Mouse (Mus musculus): ENCODE results near the gene Mdfic. TPM values are rescaled to one million over a fixed set of nuclear protein-coding genes. Genes with fewer than 3 reads are reported as not detected.

The Mdfic gene
- polyA plus RNA-seq, 2 experiments = 0.98 to 1.9 TPM

- H3K36me3 ChIP-seq (replicated peaks; ENCODE audit: control insufficient read depth, insufficient read depth, low read depth) = no peaks in the 10 kb centered on the region
- peaks cover 5% of the 10 kb centered on the region for H3K27me3 ChIP-seq (ENCODE audit: control insufficient read depth, insufficient read depth, low read length)
- no peak overlapping the region for H3K4me2 ChIP-seq (ENCODE audit: low read depth)
- H3K27ac ChIP-seq = no peak overlapping the region
- 71% methylated on average over 4 of the region's 4 CpGs for WGBS (ENCODE audit: insufficient replicate concordance)
- H3K9me3 ChIP-seq (ENCODE audit: control insufficient read depth, low read length) = no peaks in the 10 kb centered on the region
- ATAC-seq (ENCODE audit: insufficient read depth) (no peak), DNase-seq (ENCODE audit: low read depth in 3 of 3, low spot score in 3 of 3) (no peak)
- TF ChIP-seq CTCF (IDR thresholded peaks at IDR 0.05; ENCODE audit: low read depth) = no peak
- no peak for TF ChIP-seq EP300 (IDR thresholded peaks at IDR 0.05; ENCODE audit: low read depth)
- no peak overlapping the region for H3K4me3 ChIP-seq (ENCODE audit: insufficient read depth in 1 of 2, low read depth in 2 of 2, low read length in 2 of 2)
- H3K4me1 ChIP-seq (replicated peaks; ENCODE audit: control insufficient read depth in 2 of 2, insufficient read depth in 2 of 2, low read length in 1 of 2) = peaks cover 0 to 2% of the 10 kb centered on the region in 2 experiments; a peak in 1 of 4 replicates
- no peak overlapping the region for H3K9ac ChIP-seq (replicated peaks)
These were observed 3.8 kb downstream of the Mdfic start for GRCm38 (mm10) chr6:15724304-15724703.

GRCm38 (mm10) chr6:15726422-15726821 is 6.0 kb downstream of the Mdfic start:
- WGBS (ENCODE audit: insufficient replicate concordance) = 38% methylated on average over 6 of the region's 6 CpGs
- H3K4me1 ChIP-seq (replicated peaks; ENCODE audit: control insufficient read depth in 2 of 2, insufficient read depth in 2 of 2, low read length in 1 of 2) = peaks cover 0 to 3% of the 10 kb centered on the region in 2 experiments; a peak in 1 of 4 replicates

GRCm38 (mm10) chr6:15727681-15728410 is 7.4 kb downstream of the Mdfic start:
- no peaks in the 10 kb centered on the region for H3K36me3 ChIP-seq (replicated peaks; ENCODE audit: control insufficient read depth, insufficient read depth, low read depth)
- no peak overlapping the region for H3K4me2 ChIP-seq (ENCODE audit: low read depth)
- 42% methylated on average over 4 of the region's 4 CpGs for WGBS (ENCODE audit: insufficient replicate concordance)
- ATAC-seq (ENCODE audit: insufficient read depth) (no peak), DNase-seq (ENCODE audit: low read depth in 3 of 3, low spot score in 3 of 3) (no peak)
- peaks cover 0 to 3% of the 10 kb centered on the region in 2 experiments; a peak in 1 of 4 replicates for H3K4me1 ChIP-seq (replicated peaks; ENCODE audit: control insufficient read depth in 2 of 2, insufficient read depth in 2 of 2, low read length in 1 of 2)
- no peaks in the 10 kb centered on the region for H3K27me3 ChIP-seq (ENCODE audit: control insufficient read depth, insufficient read depth, low read length)
- H3K9ac ChIP-seq (replicated peaks) = no peak overlapping the region
- H3K27ac ChIP-seq = no peak overlapping the region
- H3K4me3 ChIP-seq (ENCODE audit: insufficient read depth in 1 of 2, low read depth in 2 of 2, low read length in 2 of 2) = no peak overlapping the region
- H3K9me3 ChIP-seq (ENCODE audit: control insufficient read depth, low read length) = no peaks in the 10 kb centered on the region
- no peak for TF ChIP-seq EP300 (IDR thresholded peaks at IDR 0.05; ENCODE audit: low read depth)
- TF ChIP-seq CTCF (IDR thresholded peaks at IDR 0.05; ENCODE audit: low read depth) = no peak

More at GRCm38 (mm10) chr6:15726422-15726821, 6.0 kb downstream of the Mdfic start:
- H3K9ac ChIP-seq (replicated peaks) = no peak overlapping the region
- DNase-seq (ENCODE audit: low read depth in 3 of 3, low spot score in 3 of 3) (no peak), ATAC-seq (ENCODE audit: insufficient read depth) (no peak)
- no peak overlapping the region for H3K4me2 ChIP-seq (ENCODE audit: low read depth)
- H3K9me3 ChIP-seq (ENCODE audit: control insufficient read depth, low read length) = no peaks in the 10 kb centered on the region
- H3K27me3 ChIP-seq (ENCODE audit: control insufficient read depth, insufficient read depth, low read length) = no peaks in the 10 kb centered on the region
- no peak overlapping the region for H3K4me3 ChIP-seq (ENCODE audit: insufficient read depth in 1 of 2, low read depth in 2 of 2, low read length in 2 of 2)
- TF ChIP-seq EP300 (IDR thresholded peaks at IDR 0.05; ENCODE audit: low read depth) (no peak), CTCF (IDR thresholded peaks at IDR 0.05; ENCODE audit: low read depth) (no peak)
- no peaks in the 10 kb centered on the region for H3K36me3 ChIP-seq (replicated peaks; ENCODE audit: control insufficient read depth, insufficient read depth, low read depth)
- H3K27ac ChIP-seq = no peak overlapping the region

DNA sequence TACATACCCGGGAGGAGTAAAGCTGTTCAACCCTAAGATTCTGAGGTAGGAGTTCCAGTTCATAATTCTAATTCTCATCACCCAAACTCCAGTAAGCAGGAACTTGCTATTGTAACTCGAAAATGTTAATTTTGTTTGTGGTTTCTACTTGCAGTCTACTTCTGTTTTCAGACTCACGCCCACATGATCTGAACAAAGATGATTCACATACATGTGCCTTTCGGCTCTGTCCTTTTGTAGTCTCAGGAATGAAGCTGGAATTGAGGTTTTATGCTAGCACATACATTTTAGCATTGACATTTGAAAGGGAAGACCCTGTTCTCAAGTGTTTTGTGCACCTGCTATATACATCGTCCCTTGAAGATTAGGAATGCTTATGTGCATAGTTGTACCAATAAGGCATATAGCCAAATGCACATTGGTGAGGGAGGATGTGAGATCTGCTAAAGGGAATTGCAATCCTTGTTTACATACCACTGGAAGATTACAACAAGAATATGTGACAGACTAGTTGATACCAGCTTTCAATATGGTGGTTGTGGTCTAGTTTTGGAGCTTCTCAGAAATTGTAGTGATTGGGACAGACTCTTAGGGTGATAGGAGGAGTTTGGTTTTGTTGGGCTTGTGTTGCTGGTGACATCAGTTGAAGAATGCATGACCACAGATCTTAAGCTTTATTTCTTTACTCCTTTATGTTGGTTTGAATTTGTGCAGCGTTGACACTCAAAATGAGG is 8.6 kb downstream of the Mdfic start:
- Histone ChIP-seq H3K27me3 (ENCODE audit: control insufficient read depth, insufficient read depth, low read length) (no peaks in the 10 kb centered on the region), H3K4me1 (replicated peaks; ENCODE audit: control insufficient read depth in 2 of 2, insufficient read depth in 2 of 2, low read length in 1 of 2) (peaks cover 0 to 3% of the 10 kb centered on the region in 2 experiments; a peak in 1 of 4 replicates), H3K27ac (no peak overlapping the region), H3K36me3 (replicated peaks; ENCODE audit: control insufficient read depth, insufficient read depth, low read depth) (no peaks in the 10 kb centered on the region), H3K4me2 (ENCODE audit: low read depth) (no peak overlapping the region), H3K9ac (replicated peaks) (no peak overlapping the region), H3K4me3 (ENCODE audit: insufficient read depth in 1 of 2, low read depth in 2 of 2, low read length in 2 of 2) (no peak overlapping the region), H3K9me3 (ENCODE audit: control insufficient read depth, low read length) (no peaks in the 10 kb centered on the region)
- TF ChIP-seq EP300 (IDR thresholded peaks at IDR 0.05; ENCODE audit: low read depth) = no peak
- TF ChIP-seq CTCF (IDR thresholded peaks at IDR 0.05; ENCODE audit: low read depth) = no peak
- 50% methylated on average over 6 of the region's 6 CpGs for WGBS (ENCODE audit: insufficient replicate concordance)
- DNase-seq (ENCODE audit: low read depth in 3 of 3, low spot score in 3 of 3) (no peak), ATAC-seq (ENCODE audit: insufficient read depth) (no peak)

DNA sequence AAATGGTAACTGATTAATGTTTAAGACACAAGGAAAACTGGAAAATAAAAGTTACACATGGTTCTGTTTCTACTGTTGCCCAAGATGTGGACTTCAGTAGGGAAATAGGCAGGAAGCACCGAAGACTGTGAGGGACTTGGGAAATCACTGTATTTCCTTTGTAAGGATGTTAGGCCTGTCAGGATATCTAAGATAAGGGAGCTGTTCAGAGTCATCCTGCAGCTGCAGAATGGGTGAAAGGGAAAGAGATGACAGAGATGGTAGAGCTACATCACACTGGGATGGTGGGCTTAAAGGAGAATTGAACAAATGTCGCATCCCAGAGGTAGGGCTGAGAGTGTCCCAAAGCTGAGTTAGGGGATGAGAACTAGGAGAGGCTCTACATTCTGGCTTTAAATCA is 9.8 kb downstream of the Mdfic start:
- H3K4me3 ChIP-seq (ENCODE audit: insufficient read depth in 1 of 2, low read depth in 2 of 2, low read length in 2 of 2) = no peak overlapping the region
- ATAC-seq (ENCODE audit: insufficient read depth) = no peak
- DNase-seq (ENCODE audit: low read depth in 3 of 3, low spot score in 3 of 3) = no peak
- no peak overlapping the region for H3K9ac ChIP-seq (replicated peaks)
- peaks cover 0 to 3% of the 10 kb centered on the region in 2 experiments; a peak in 1 of 4 replicates for H3K4me1 ChIP-seq (replicated peaks; ENCODE audit: control insufficient read depth in 2 of 2, insufficient read depth in 2 of 2, low read length in 1 of 2)
- H3K9me3 ChIP-seq (ENCODE audit: control insufficient read depth, low read length) = no peaks in the 10 kb centered on the region
- no peaks in the 10 kb centered on the region for H3K27me3 ChIP-seq (ENCODE audit: control insufficient read depth, insufficient read depth, low read length)
- H3K4me2 ChIP-seq (ENCODE audit: low read depth) = no peak overlapping the region
- no peaks in the 10 kb centered on the region for H3K36me3 ChIP-seq (replicated peaks; ENCODE audit: control insufficient read depth, insufficient read depth, low read depth)
- TF ChIP-seq CTCF (IDR thresholded peaks at IDR 0.05; ENCODE audit: low read depth) (no peak), EP300 (IDR thresholded peaks at IDR 0.05; ENCODE audit: low read depth) (no peak)
- no peak overlapping the region for H3K27ac ChIP-seq
- WGBS (ENCODE audit: insufficient replicate concordance) = 26% methylated on average over 2 of the region's 2 CpGs
